Mouse (Mus musculus) intestine, postnatal 0 days (tissue): ENCODE results near the gene Tnnt1. TPM values are rescaled to one million over a fixed set of nuclear protein-coding genes. Genes with fewer than 3 reads are reported as not detected.

Experiments
- ATAC-seq: fragments of 200-750 bp; cut with Nextera tagmentation; 2 replicates; pipeline ENCODE4 v1.8.0; 2017; ENCODE audit warnings: mild to moderate bottlenecking, moderate TSS enrichment, moderate library complexity
- H3K27ac ChIP-seq: fragments of 300-500 bp; sonication (generic); 2 replicates; pipeline ENCODE4 v1.5.1; 2014; ENCODE audit warnings: mild to moderate bottlenecking, low read depth, low read length, moderate library complexity
- H3K27me3 ChIP-seq: fragments of 300-500 bp; sonication (generic); replicated peaks from 2 replicates; pipeline ENCODE4 v1.6.1; 2014; ENCODE audit warnings: low read length, mixed read lengths; ENCODE audit not compliant: control insufficient read depth, insufficient read depth
- H3K36me3 ChIP-seq: fragments of 300-500 bp; sonication (generic); 2 replicates; pipeline ENCODE4 v1.6.1; 2014; ENCODE audit warnings: mild to moderate bottlenecking, moderate library complexity; ENCODE audit not compliant: control insufficient read depth, insufficient read depth
- H3K4me1 ChIP-seq: fragments of 300-500 bp; sonication (generic); replicated peaks from 2 replicates; pipeline ENCODE4 v1.6.1; 2014; ENCODE audit warnings: antibody characterized with exemption, low read length, mixed read lengths; ENCODE audit not compliant: control insufficient read depth, insufficient read depth
- H3K4me2 ChIP-seq: fragments of 300-500 bp; sonication (generic); replicated peaks from 2 replicates; pipeline ENCODE4 v1.6.1; 2014; ENCODE audit warnings: low read depth, mild to moderate bottlenecking, moderate library complexity
- H3K4me3 ChIP-seq: fragments of 300-500 bp; sonication (generic); 2 replicates; pipeline ENCODE4 v1.5.1; 2014; ENCODE audit warnings: low read depth, low read length
- H3K9ac ChIP-seq: fragments of 300-500 bp; sonication (generic); 2 replicates; pipeline ENCODE4 v1.6.1; 2014; ENCODE audit warnings: mild to moderate bottlenecking, low read depth, low read length
- H3K9me3 ChIP-seq: fragments of 300-500 bp; sonication (generic); 2 replicates; pipeline ENCODE4 v1.6.1; 2016; ENCODE audit warnings: mixed run types; ENCODE audit not compliant: control insufficient read depth
- CTCF ChIP-seq: sonication (generic); IDR thresholded peaks from 2 replicates; pipeline ENCODE4 v1.5.1; 2016; ENCODE audit warnings: low read depth, mild to moderate bottlenecking, control low read depth, antibody characterized with exemption, moderate library complexity
- WGBS: fragments of 180-500 bp; shearing (Covaris S2); extraction: QIAGEN DNeasy Blood & Tissue Kit; methylation state at CpG from one replicate; pipeline ENCODE4 v1.1.7; 2014; 5-methylcytosine and 5-hydroxymethylcytosine counted together
- polyA plus RNA-seq: library from polyadenylated mRNA; unstranded; fragments of >200 nt; fragmentation: Nextera tagmentation; extraction: Ambion mirVana; gene quantifications from 2 replicates; pipeline ENCODE4 v1.2.1, GENCODE M21; 2015

The Tnnt1 gene
- polyA plus RNA-seq, 1 experiment from 2014 or later: 24.3 TPM

DNA sequence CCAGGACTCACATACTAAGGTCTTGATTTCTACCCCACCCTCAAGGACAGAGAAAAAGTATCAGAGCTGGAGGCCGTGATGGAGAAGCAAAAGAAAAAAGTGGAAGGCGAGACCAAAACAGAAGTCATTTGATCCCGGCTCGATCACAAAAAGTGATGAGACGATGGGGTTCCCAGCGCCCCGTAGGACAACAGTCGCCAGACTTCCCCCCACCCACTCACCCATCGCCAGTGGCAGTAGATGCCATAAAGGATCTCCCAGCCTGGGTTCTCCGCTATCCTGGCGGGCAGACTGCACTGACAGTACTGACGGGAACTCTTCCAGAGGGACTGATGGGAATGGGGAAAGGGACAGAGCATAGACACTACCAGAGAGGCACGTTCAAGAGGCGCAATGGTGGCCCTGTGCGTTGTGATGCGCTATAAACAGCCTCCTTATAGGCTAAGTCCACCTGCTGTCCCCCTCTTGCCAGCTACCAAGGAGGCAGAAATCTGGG lies 37.3 kb downstream of the Tnnt1 start:
- Histone ChIP-seq H3K9ac (0 out of 2 replicates have a peak overlapping the region, but pooled peaks have one; percentile 31), H3K9me3 (no peaks in the 10 kb centered on the region), H3K27ac (no peak overlapping the region), H3K4me1 (no peaks in the 10 kb centered on the region), H3K4me2 (peak overlapping the region; percentile 81), H3K27me3 (no peaks in the 10 kb centered on the region), H3K36me3 (peaks cover 28% of the 10 kb centered on the region), H3K4me3 (peak overlapping the region; percentile 46)
- WGBS: 5% methylated on average over 16 of the region's 16 CpGs
- TF ChIP-seq CTCF: no peak
- no peak for ATAC-seq

GRCm38 (mm10) chr7:4478021-4478795 lies 38.0 kb downstream of the Tnnt1 start:
- Histone ChIP-seq H3K4me2 (peak overlapping the region; percentile 81), H3K9ac (peak overlapping the region; percentile 48), H3K36me3 (peaks cover 21% of the 10 kb centered on the region), H3K4me1 (no peaks in the 10 kb centered on the region), H3K9me3 (no peaks in the 10 kb centered on the region), H3K4me3 (peak overlapping the region; percentile 46), H3K27me3 (no peaks in the 10 kb centered on the region), H3K27ac (peak overlapping the region; percentile 76)
- WGBS: under 1% methylated on average over 39 of the region's 39 CpGs
- TF ChIP-seq CTCF: 0 out of 2 replicates have a peak, but pooled peaks have one; percentile 32
- peak; percentile 85 for ATAC-seq

GRCm38 (mm10) chr7:4473940-4474339 lies 42.2 kb downstream of the Tnnt1 start:
- Histone ChIP-seq H3K4me1 (no peaks in the 10 kb centered on the region), H3K4me3 (no peak overlapping the region), H3K27ac (no peak overlapping the region), H3K36me3 (no peaks in the 10 kb centered on the region), H3K27me3 (0 out of 2 replicates have a peak, but pooled peaks cover 7% of the 10 kb centered on the region), H3K4me2 (no peak overlapping the region), H3K9ac (no peak overlapping the region), H3K9me3 (no peaks in the 10 kb centered on the region)
- TF ChIP-seq CTCF: no peak
- WGBS: 22% methylated on average over 19 of the region's 19 CpGs
- no peak for ATAC-seq

DNA sequence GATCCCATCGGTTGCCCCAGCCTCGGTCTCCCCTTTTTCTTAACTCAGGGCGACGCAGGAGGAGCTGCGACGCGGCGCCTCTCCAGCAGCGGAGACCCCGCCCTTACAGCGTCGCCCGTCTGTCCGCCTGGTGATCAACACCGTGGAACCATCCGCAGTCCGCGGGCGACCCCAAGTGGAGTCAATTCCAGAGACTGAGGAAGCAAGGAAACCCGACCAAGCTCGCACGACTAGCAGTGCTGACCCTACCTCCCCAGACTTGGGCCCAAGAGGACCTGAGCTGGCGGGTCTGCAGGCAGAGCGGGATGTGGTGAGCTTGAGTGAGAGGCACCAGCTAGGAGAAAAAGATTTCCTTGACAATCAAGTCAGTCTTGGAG lies 45.0 kb downstream of the Tnnt1 start:
- Histone ChIP-seq H3K4me1 (no peaks in the 10 kb centered on the region), H3K4me3 (peak overlapping the region; percentile 46), H3K27ac (no peak overlapping the region), H3K9me3 (no peaks in the 10 kb centered on the region), H3K9ac (peak overlapping the region; percentile 18; the same call in 1 of the 2 replicates), H3K4me2 (peak overlapping the region; percentile 77), H3K27me3 (0 out of 2 replicates have a peak, but pooled peaks cover 7% of the 10 kb centered on the region), H3K36me3 (no peaks in the 10 kb centered on the region)
- peak; percentile 92 for TF ChIP-seq CTCF
- ATAC-seq: peak; percentile 69
- 4% methylated on average over 24 of the region's 24 CpGs for WGBS

DNA sequence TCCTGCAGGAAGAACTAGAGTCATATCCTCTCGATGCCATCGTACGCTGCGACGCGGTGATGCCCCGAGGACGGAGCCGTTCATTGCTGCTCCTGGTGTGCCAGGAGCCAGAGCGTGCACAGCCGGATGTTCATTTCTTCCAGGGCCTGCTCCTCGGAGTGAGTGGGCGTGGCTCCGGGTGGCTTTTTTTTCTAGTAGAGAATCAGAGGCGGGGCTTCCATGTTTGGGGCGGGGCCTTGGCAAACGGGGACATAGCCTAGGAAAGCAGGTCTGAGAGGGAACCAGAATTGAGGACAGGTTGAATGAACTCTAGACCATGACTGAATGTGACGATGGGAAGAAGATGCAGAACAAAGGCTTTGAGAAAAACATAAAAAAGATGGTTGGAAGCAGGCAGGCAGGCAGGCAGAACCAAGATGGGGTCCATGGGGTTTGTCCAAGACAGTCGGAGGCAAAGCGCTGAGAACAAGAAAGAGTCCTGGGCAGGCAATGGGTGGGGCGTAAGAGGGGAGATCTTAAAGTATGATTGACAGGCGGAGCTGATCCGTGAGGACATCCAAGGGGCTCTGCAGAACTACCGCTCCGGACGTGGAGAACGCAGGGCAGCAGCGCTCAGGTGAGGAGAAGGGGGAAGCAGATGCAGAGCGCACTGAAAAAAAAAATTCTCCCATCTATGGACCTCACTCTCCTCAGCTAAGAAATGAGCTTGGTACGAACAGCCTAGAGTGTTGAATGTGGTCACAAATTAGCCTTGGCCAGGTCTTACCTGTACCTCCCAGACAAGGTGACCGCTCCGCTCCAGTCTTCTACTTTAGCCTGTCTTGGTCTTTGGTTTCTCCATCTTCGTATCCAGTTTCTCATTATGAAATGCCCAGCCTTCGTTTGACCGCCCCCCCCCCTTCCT lies 45.7 kb downstream of the Tnnt1 start:
- peak; percentile 60 for ATAC-seq
- WGBS: 3% methylated on average over 35 of the region's 35 CpGs

GRCm38 (mm10) chr7:4467801-4468200 lies 48.4 kb downstream of the Tnnt1 start:
- no peak overlapping the region for H3K4me2 ChIP-seq
- no peak overlapping the region for H3K4me3 ChIP-seq
- H3K9me3 ChIP-seq: no peaks in the 10 kb centered on the region
- no peak for TF ChIP-seq CTCF
- no peak for ATAC-seq
- WGBS: 66% methylated on average over 3 of the region's 3 CpGs
- no peaks in the 10 kb centered on the region for H3K36me3 ChIP-seq
- H3K9ac ChIP-seq: no peak overlapping the region
- H3K4me1 ChIP-seq: no peaks in the 10 kb centered on the region
- 0 out of 2 replicates have a peak, but pooled peaks cover 7% of the 10 kb centered on the region for H3K27me3 ChIP-seq
- no peak overlapping the region for H3K27ac ChIP-seq

More for the DNA sequence above, 45.7 kb downstream of the Tnnt1 start:
- Histone ChIP-seq H3K4me3 (peak overlapping the region; percentile 46), H3K36me3 (no peaks in the 10 kb centered on the region), H3K9ac (peak overlapping the region; percentile 18; the same call in 1 of the 2 replicates), H3K27me3 (0 out of 2 replicates have a peak, but pooled peaks cover 7% of the 10 kb centered on the region), H3K27ac (no peak overlapping the region), H3K4me2 (peak overlapping the region; percentile 77), H3K4me1 (no peaks in the 10 kb centered on the region), H3K9me3 (no peaks in the 10 kb centered on the region)
- TF ChIP-seq CTCF: no peak
